Mouse (Mus musculus) midbrain, postnatal 0 days (tissue): ENCODE results near the gene Slc25a33. TPM values are rescaled to one million over a fixed set of nuclear protein-coding genes. Genes with fewer than 3 reads are reported as not detected.

ENCODE experiments used
- ATAC-seq: fragments of 200-750 bp; cut with Nextera tagmentation; 2 replicates; pipeline ENCODE4 v1.8.0; 2017; ENCODE audit warnings: moderate number of reproducible peaks, mild to moderate bottlenecking, moderate TSS enrichment, moderate library complexity; ENCODE audit not compliant: low FRiP score
- DNase-seq: peaks from one replicate; pipeline ENCODE4 v3.0.0-alpha.2; 2015; ENCODE audit warnings: low spot score
- H3K27ac ChIP-seq: fragments of 300-500 bp; sonication (generic); 2 replicates; pipeline ENCODE4 v1.5.1; 2014; ENCODE audit warnings: low read depth, mild to moderate bottlenecking, low read length, mixed read lengths
- H3K27me3 ChIP-seq: fragments of 300-500 bp; sonication (generic); 2 replicates; pipeline ENCODE4 v1.6.1; 2014; ENCODE audit warnings: low read length, control low read depth, mixed read lengths; ENCODE audit not compliant: insufficient read depth
- H3K36me3 ChIP-seq: fragments of 300-500 bp; sonication (generic); 2 replicates; pipeline ENCODE4 v1.6.1; 2014; ENCODE audit warnings: low read length, control low read depth, mixed read lengths; ENCODE audit not compliant: insufficient read depth
- H3K4me1 ChIP-seq: fragments of 300-500 bp; sonication (generic); 2 replicates; pipeline ENCODE4 v1.6.1; 2014; ENCODE audit warnings: mild to moderate bottlenecking, control low read depth, antibody characterized with exemption, low read length, mixed read lengths; ENCODE audit not compliant: insufficient read depth
- H3K4me2 ChIP-seq: fragments of 300-500 bp; sonication (generic); 2 replicates; pipeline ENCODE4 v1.6.1; 2014; ENCODE audit warnings: low read depth, mild to moderate bottlenecking, low read length, mixed read lengths; ENCODE audit not compliant: poor library complexity, severe bottlenecking
- H3K4me3 ChIP-seq: fragments of 300-500 bp; sonication (generic); 2 replicates; pipeline ENCODE4 v1.5.1; 2014; ENCODE audit warnings: low read depth, mild to moderate bottlenecking, low read length, moderate library complexity
- H3K9ac ChIP-seq: fragments of 300-500 bp; sonication (generic); replicated peaks from 2 replicates; pipeline ENCODE4 v1.6.1; 2014; ENCODE audit warnings: mild to moderate bottlenecking, low read length, moderate library complexity, mixed read lengths; ENCODE audit not compliant: poor library complexity, severe bottlenecking
- H3K9me3 ChIP-seq: fragments of 300-500 bp; sonication (generic); 2 replicates; pipeline ENCODE4 v1.6.1; 2016; ENCODE audit warnings: low read length, control low read depth
- CTCF ChIP-seq: IDR thresholded peaks from 2 replicates; pipeline ENCODE4 v1.5.1; 2016; ENCODE audit warnings: antibody characterized with exemption, mild to moderate bottlenecking
- WGBS: fragments of 180-500 bp; shearing (Covaris S2); extraction: QIAGEN DNeasy Blood & Tissue Kit; methylation state at CpG from one replicate; pipeline ENCODE4 v1.1.7; 2014; 5-methylcytosine and 5-hydroxymethylcytosine counted together
- polyA plus RNA-seq: library from polyadenylated mRNA; unstranded; fragments of >200 nt; fragmentation: Nextera tagmentation; extraction: Ambion mirVana; gene quantifications from 2 replicates; pipeline ENCODE4 v1.2.1, GENCODE M21; 2015
- total RNA-seq: library from RNA; depleted of rRNA; stranded (reverse); fragments of >200 nt; gene quantifications from 2 replicates; pipeline ENCODE4 v1.2.3, GENCODE M21; 2014

Slc25a33 gene
- total and polyA plus RNA-seq, 2 experiments from 2014 or later: 16.6 to 32.7 TPM

GRCm38 (mm10) chr4:149705941-149706340 is 68.1 kb downstream of the Slc25a33 start:
- Histone ChIP-seq H3K27ac (no peak overlapping the region), H3K27me3 (no peaks in the 10 kb centered on the region), H3K36me3 (no peaks in the 10 kb centered on the region), H3K4me3 (no peak overlapping the region), H3K4me2 (no peak overlapping the region), H3K9ac (no peak overlapping the region), H3K4me1 (no peaks in the 10 kb centered on the region), H3K9me3 (no peaks in the 10 kb centered on the region)
- WGBS: 92% methylated on average over 8 of the region's 8 CpGs
- no peak for TF ChIP-seq CTCF
- ATAC-seq: no peak
- no peak for DNase-seq

DNA sequence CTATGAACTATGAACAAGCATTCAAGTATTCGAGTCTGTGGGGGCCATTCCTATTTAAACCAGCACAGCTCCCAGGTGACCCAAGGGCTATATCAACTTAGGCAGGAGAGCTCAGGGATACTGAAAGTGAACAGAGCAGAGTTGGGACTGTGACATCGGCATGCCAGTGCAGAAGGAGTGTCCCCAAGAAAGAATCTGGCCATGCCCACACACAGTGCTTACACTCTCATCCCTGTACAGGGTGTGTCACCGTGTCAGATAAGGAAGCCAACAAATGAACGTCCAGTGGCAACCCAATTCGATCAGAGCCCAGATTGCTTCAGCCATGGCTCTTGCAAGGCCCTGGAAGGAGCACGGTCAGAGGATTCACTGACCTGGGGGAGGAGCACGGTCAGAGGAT is 68.8 kb downstream of the Slc25a33 start:
- no peak for TF ChIP-seq CTCF
- Histone ChIP-seq H3K36me3 (no peaks in the 10 kb centered on the region), H3K4me2 (no peak overlapping the region), H3K4me1 (no peaks in the 10 kb centered on the region), H3K4me3 (no peak overlapping the region), H3K27me3 (no peaks in the 10 kb centered on the region), H3K9ac (no peak overlapping the region), H3K27ac (no peak overlapping the region), H3K9me3 (no peaks in the 10 kb centered on the region)
- DNase-seq (no peak), ATAC-seq (no peak)
- WGBS: 75% methylated on average over 7 of the region's 7 CpGs

DNA sequence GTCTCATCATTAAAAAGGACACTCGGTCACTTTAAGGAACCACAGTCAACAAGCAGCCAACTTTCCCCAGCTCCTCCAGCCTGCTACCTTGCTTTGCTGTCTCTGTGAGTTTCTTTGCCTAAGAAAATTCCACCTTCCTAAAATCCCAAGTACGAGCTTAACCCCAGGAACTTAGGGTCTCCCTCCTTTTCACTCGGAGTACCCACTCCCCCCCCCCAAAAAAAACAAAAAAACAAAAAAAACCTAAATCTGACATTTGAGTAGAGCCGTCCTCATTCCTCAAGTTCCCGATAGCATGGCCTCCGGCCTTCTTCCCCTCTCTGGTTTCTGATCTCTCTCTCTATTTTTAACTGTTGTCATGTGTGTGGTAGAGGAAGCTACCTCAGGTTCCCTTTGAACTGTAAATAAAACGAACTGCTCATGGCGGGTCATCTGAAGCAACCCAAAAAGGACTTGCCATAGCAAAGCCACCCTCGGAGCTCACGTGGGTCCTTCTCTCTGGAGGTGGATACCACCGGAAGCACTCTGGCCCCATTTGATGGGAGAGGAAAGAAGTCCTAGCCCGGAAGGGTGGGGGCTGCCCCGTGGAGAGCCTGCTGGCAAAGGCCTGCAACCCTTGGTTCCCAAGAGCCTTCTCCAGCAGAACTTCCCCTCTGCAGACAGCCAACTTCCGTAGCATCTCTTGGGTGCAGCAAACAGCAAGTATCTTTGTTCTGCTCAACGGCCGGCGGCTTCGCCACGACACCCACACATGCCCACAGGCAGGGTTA is 71.7 kb downstream of the Slc25a33 start, which contains the start of gene Pik3cd:
TSS of gene Pik3cd (minus strand) at position 362 of the 770 bp plus-strand sequence.
- Histone ChIP-seq H3K27ac (no peak within 1 kb of the TSS), H3K27me3 (peaks cover 7% of the 10 kb centered on the region; the same call in 1 of the 2 replicates), H3K9me3 (no peaks in the 10 kb centered on the region), H3K36me3 (no peaks in the 10 kb centered on the region), H3K4me2 (no peak within 1 kb of the TSS), H3K9ac (no peak within 1 kb of the TSS), H3K4me3 (no peak within 1 kb of the TSS), H3K4me1 (no peaks in the 10 kb centered on the region; the same call in 1 of the 2 replicates)
- TF ChIP-seq CTCF: no peak
- DNase-seq (no peak), ATAC-seq (no peak)
- 73% methylated on average over 19 of the region's 19 CpGs for WGBS

DNA sequence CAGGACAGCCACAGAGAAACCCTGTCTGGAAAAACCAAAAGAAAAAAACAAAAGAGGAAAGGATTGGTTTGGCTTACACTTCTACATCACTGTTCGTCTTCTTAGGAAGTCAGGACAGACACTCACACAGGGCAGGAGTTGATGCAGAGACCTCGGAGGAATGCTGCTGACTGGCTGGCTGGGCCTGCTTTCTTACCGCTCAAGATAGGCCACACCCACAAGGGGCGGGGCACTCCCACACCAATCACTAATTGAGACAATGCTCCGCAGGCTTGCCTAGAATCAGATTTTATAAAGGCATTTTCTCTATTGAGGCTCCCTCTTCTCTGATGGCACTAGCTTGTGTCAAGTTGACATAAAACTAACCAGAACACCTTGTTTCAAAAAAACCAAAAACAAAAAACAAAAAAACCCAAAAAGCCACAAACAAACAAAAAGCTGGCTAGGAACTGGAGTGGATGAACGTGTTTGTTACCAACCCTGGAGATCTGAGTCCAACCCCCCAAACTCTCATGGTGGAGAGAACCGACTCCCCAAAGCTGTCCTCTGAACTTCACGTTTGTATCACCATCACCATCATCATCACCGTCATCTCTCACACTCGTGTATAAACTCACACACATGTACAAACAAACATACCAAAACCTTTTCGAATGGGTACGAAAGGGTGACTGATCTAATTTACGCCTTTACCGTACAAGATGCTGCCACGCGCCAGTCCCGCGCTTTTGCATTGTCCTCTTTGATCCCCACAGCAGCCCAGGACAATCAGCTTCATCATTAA is 72.5 kb downstream of the Slc25a33 start:
- Histone ChIP-seq H3K4me3 (no peak overlapping the region), H3K4me2 (no peak overlapping the region), H3K27me3 (peaks cover 10% of the 10 kb centered on the region; the same call in 1 of the 2 replicates), H3K4me1 (no peaks in the 10 kb centered on the region; the same call in 1 of the 2 replicates), H3K9ac (no peak overlapping the region), H3K36me3 (no peaks in the 10 kb centered on the region), H3K27ac (no peak overlapping the region), H3K9me3 (no peaks in the 10 kb centered on the region)
- no peak for TF ChIP-seq CTCF
- ATAC-seq (no peak), DNase-seq (no peak)
- 65% methylated on average over 18 of the region's 18 CpGs for WGBS

GRCm38 (mm10) chr4:149699953-149700352 is 74.1 kb downstream of the Slc25a33 start:
- WGBS: 85% methylated on average over 4 of the region's 4 CpGs
- no peaks in the 10 kb centered on the region for H3K36me3 ChIP-seq
- DNase-seq (no peak), ATAC-seq (no peak)
- H3K9me3 ChIP-seq: no peaks in the 10 kb centered on the region
- peaks cover 10% of the 10 kb centered on the region; the same call in 1 of the 2 replicates for H3K27me3 ChIP-seq
- H3K4me1 ChIP-seq: no peaks in the 10 kb centered on the region; the same call in 1 of the 2 replicates
- H3K9ac ChIP-seq: no peak overlapping the region
- H3K4me2 ChIP-seq: no peak overlapping the region
- no peak overlapping the region for H3K27ac ChIP-seq
- TF ChIP-seq CTCF: no peak
- no peak overlapping the region for H3K4me3 ChIP-seq
